ENCODE assay signal across 9 mouse cellular contexts in genomic region chr2:113302349-113303239, GRCm38 (mm10). TPM values are rescaled to one million over a fixed set of nuclear protein-coding genes. Genes with fewer than 3 reads are reported as not detected.
A peak's percentile ranks its signal among the peaks of the same experiment; 100 is the strongest.
DNase-seq lines count a peak whose midpoint lies in the region; ATAC-seq and TF ChIP-seq lines count a peak whose summit lies in the region.
"Had no signal": no experiment of that assay in that cellular context is flagged by ENCODE, and none has a peak within 500 bp of the region (broad histone marks: within the 10 kb centered on the region; RNA-seq: fewer than 3 reads in every experiment).

No protein-coding gene starts in this region.

- H3K4me1 ChIP-seq in lung, postnatal 0 days (ENCODE audit: insufficient read depth, low read depth, low read length), result no peaks in the 10 kb centered on the region
- H3K4me1 ChIP-seq in hindbrain, embryonic 12.5 days, result no peaks in the 10 kb centered on the region
- 0 out of 2 replicates have a peak, but pooled peaks cover 2% of the 10 kb centered on the region for H3K4me1 ChIP-seq in neural tube, embryonic 13.5 days (replicated peaks)
- H3K4me1 ChIP-seq: embryonic facial prominence, embryonic 15.5 days had no signal

- TF ChIP-seq CTCF in lung, postnatal 0 days (IDR thresholded peaks at IDR 0.05), result peak; percentile 60

- H3K36me3 ChIP-seq in lung, postnatal 0 days (ENCODE audit: insufficient read depth, low read length), result no peaks in the 10 kb centered on the region
- H3K36me3 ChIP-seq in hindbrain, embryonic 12.5 days, result no peaks in the 10 kb centered on the region
- no peaks in the 10 kb centered on the region for H3K36me3 ChIP-seq in neural tube, embryonic 13.5 days
- H3K36me3 ChIP-seq: embryonic facial prominence, embryonic 15.5 days had no signal

- H3K27me3 ChIP-seq in lung, postnatal 0 days (replicated peaks; ENCODE audit: insufficient read depth, low read length), result no peaks in the 10 kb centered on the region
- no peaks in the 10 kb centered on the region for H3K27me3 ChIP-seq in hindbrain, embryonic 12.5 days
- H3K27me3 ChIP-seq in neural tube, embryonic 13.5 days, result no peaks in the 10 kb centered on the region
- H3K27me3 ChIP-seq: embryonic facial prominence, embryonic 15.5 days had no signal

- peak; percentile 37 for DNase-seq in lung, postnatal 0 days (ENCODE audit: low spot score)
- DNase-seq in lung, postnatal 25 days (ENCODE audit: low spot score), result no peak
- DNase-seq in layer of hippocampus, postnatal 36 days, result peak; percentile 11 to 51
- no peak for DNase-seq in yolk sac, embryonic 10.5 days (ENCODE audit: low spot score)

- no peak for TF ChIP-seq EP300 in lung, postnatal 0 days (IDR thresholded peaks at IDR 0.05)

- H3K9ac ChIP-seq in lung, postnatal 0 days (replicated peaks; ENCODE audit: low read depth), result no peak overlapping the region
- H3K9ac ChIP-seq in hindbrain, embryonic 12.5 days, result 0 out of 2 replicates have a peak overlapping the region, but pooled peaks have one; percentile 14
- no peak overlapping the region for H3K9ac ChIP-seq in neural tube, embryonic 13.5 days
- H3K9ac ChIP-seq: embryonic facial prominence, embryonic 15.5 days had no signal

- no peak overlapping the region for H3K4me3 ChIP-seq in lung, postnatal 0 days (ENCODE audit: low read depth, low read length)
- H3K4me3 ChIP-seq in hindbrain, embryonic 12.5 days, result no peak overlapping the region
- H3K4me3 ChIP-seq in neural tube, embryonic 13.5 days, result no peak overlapping the region
- H3K4me3 ChIP-seq: embryonic facial prominence, embryonic 15.5 days had no signal

- WGBS in lung, postnatal 0 days, result 34% methylated on average over 18 of the region's 18 CpGs
- 43% methylated on average over 18 of the region's 18 CpGs for WGBS in hindbrain, embryonic 12.5 days
- WGBS in neural tube, embryonic 13.5 days, result 37% methylated on average over 18 of the region's 18 CpGs

- no peak for ATAC-seq in lung, postnatal 0 days
- peak; percentile 83 for ATAC-seq in common myeloid progenitor, adult 5-6 weeks (replicated peaks; ENCODE audit: low read depth, poor library complexity, severe bottlenecking)
- ATAC-seq in hindbrain, embryonic 12.5 days (ENCODE audit: low FRiP score), result peak; percentile 46
- no peak for ATAC-seq in neural tube, embryonic 13.5 days (ENCODE audit: low read depth)

- no peak overlapping the region for H3K27ac ChIP-seq in lung, postnatal 0 days (ENCODE audit: low read length)
- no peak overlapping the region for H3K27ac ChIP-seq in hindbrain, embryonic 12.5 days
- no peak overlapping the region for H3K27ac ChIP-seq in neural tube, embryonic 13.5 days (replicated peaks)
- H3K27ac ChIP-seq: embryonic facial prominence, embryonic 15.5 days had no signal

- H3K4me2 ChIP-seq in lung, postnatal 0 days (replicated peaks; ENCODE audit: low read depth, low read length), result no peak overlapping the region
- no peak overlapping the region for H3K4me2 ChIP-seq in hindbrain, embryonic 12.5 days (replicated peaks)
- peak overlapping the region; percentile 27; the same call in 1 of the 2 replicates for H3K4me2 ChIP-seq in neural tube, embryonic 13.5 days
- H3K4me2 ChIP-seq: embryonic facial prominence, embryonic 15.5 days had no signal

- H3K9me3 ChIP-seq in lung, postnatal 0 days (ENCODE audit: low read length), result no peaks in the 10 kb centered on the region
- no peaks in the 10 kb centered on the region for H3K9me3 ChIP-seq in hindbrain, embryonic 12.5 days (replicated peaks)
- H3K9me3 ChIP-seq in neural tube, embryonic 13.5 days, result no peaks in the 10 kb centered on the region
- H3K9me3 ChIP-seq: embryonic facial prominence, embryonic 15.5 days had no signal

RNA-seq across cellular contexts. Expression of gene Tmco5b, which starts 17.1 kb away (rescaled TPM):
- not detected in 2 replicates for polyA plus RNA-seq in lung, postnatal 0 days (2015; fragmentation: Nextera tagmentation; extraction: Ambion mirVana)
- not detected in 2 replicates for total RNA-seq in common myeloid progenitor, adult 5-6 weeks (2017)
- not detected in 2 replicates for polyA plus RNA-seq in hindbrain, embryonic 12.5 days (2016; fragmentation: Nextera tagmentation; extraction: Ambion mirVana)
- not detected for total RNA-seq in layer of hippocampus, postnatal 36 days (2021)
- polyA plus RNA-seq in neural tube, embryonic 13.5 days (2015; fragmentation: Nextera tagmentation; extraction: Ambion mirVana), result not detected in 2 replicates
- polyA plus RNA-seq: embryonic facial prominence, embryonic 15.5 days; lung, embryonic 16.5 days had no signal

RNA-seq across cellular contexts. Expression of gene Fmn1, which starts 24.9 kb away (rescaled TPM):
- polyA plus RNA-seq in lung, postnatal 0 days (2015; fragmentation: Nextera tagmentation; extraction: Ambion mirVana), result 1.0 and 1.2 TPM in 2 replicates
- total RNA-seq in common myeloid progenitor, adult 5-6 weeks (2017), result 1.9 TPM in 1 of 2 replicates, not detected in the other
- polyA plus RNA-seq in hindbrain, embryonic 12.5 days (2016; fragmentation: Nextera tagmentation; extraction: Ambion mirVana), result 1.7 and 2.3 TPM in 2 replicates
- total RNA-seq in layer of hippocampus, postnatal 36 days (2021), result 10 to 100 TPM; 38.2 to 38.7 TPM
- 2.1 and 3.5 TPM in 2 replicates for polyA plus RNA-seq in neural tube, embryonic 13.5 days (2015; fragmentation: Nextera tagmentation; extraction: Ambion mirVana)

Comparison
In these comparisons a context has a peak if more than half of its experiments do, and no peak if none do; other contexts are left out.
1. DNase-seq: peak in lung, postnatal 0 days (single experiment) and layer of hippocampus, postnatal 36 days (2 of 2); none in lung, postnatal 25 days (single experiment) and yolk sac, embryonic 10.5 days (single experiment).
2. ATAC-seq: peak in common myeloid progenitor, adult 5-6 weeks (single experiment) and hindbrain, embryonic 12.5 days (single experiment); none in lung, postnatal 0 days (single experiment) and neural tube, embryonic 13.5 days (single experiment).